Mouse (Mus musculus) MEL (cell line): ENCODE measurements around the gene Agpat4. TPM values are rescaled to one million over a fixed set of nuclear protein-coding genes. Genes with fewer than 3 reads are reported as not detected.

Experiments used
- DNase-seq: peaks from one replicate; pipeline ENCODE4 v3.0.0; 2011; ENCODE audit warnings: low read depth, low spot score
- H3K27ac ChIP-seq: 2 replicates; pipeline ENCODE4 v1.5.1; 2012; ENCODE audit warnings: low read depth, mild to moderate bottlenecking, control low read depth, low read length, moderate library complexity; ENCODE audit not compliant: control insufficient read depth
- H3K27me3 ChIP-seq, 2 experiments: fragments of 150-350 bp in 1 of 2; sonication (generic) in 1 of 2; 2 replicates each; pipeline ENCODE4 v1.6.1; 2012; ENCODE audit warnings: low read length in 2 of 2, mild to moderate bottlenecking in 2 of 2, improper control_type of control experiment in 1 of 2, moderate library complexity in 1 of 2; ENCODE audit not compliant: insufficient read depth in 2 of 2, control insufficient read depth in 1 of 2
- H3K36me3 ChIP-seq, 2 experiments: 2 replicates each; pipeline ENCODE4 v1.6.1; 2012 to 2014; ENCODE audit warnings: low read length in 2 of 2, improper control_type of control experiment in 1 of 2, inconsistent platforms in 1 of 2, mild to moderate bottlenecking in 1 of 2; ENCODE audit not compliant: insufficient read depth in 2 of 2, control insufficient read depth in 1 of 2
- H3K4me1 ChIP-seq, 2 experiments: fragments of 150-350 bp in 1 of 2; sonication (generic) in 1 of 2; 2 replicates each; pipeline ENCODE4 v1.6.1; 2012; ENCODE audit warnings: low read length in 2 of 2, improper control_type of control experiment in 1 of 2, mild to moderate bottlenecking in 1 of 2; ENCODE audit not compliant: insufficient read depth in 2 of 2, control insufficient read depth in 1 of 2
- H3K4me3 ChIP-seq, 2 experiments: fragments of 150-350 bp in 1 of 2; sonication (generic) in 1 of 2; 2 replicates each; pipeline ENCODE4 v1.5.1; 2012; ENCODE audit warnings: low read depth in 2 of 2, low read length in 2 of 2, mild to moderate bottlenecking in 2 of 2, moderate library complexity in 2 of 2, control low read depth in 1 of 2, improper control_type of control experiment in 1 of 2; ENCODE audit not compliant: control insufficient read depth in 1 of 2, insufficient read depth in 1 of 2
- H3K79me2 ChIP-seq: 2 replicates; pipeline ENCODE4 v1.6.1; 2012; ENCODE audit warnings: mild to moderate bottlenecking, low read length, moderate library complexity; ENCODE audit not compliant: control insufficient read depth, poor library complexity, insufficient read depth
- H3K9ac ChIP-seq: 2 replicates; pipeline ENCODE4 v1.6.1; 2012; ENCODE audit warnings: low read depth, mild to moderate bottlenecking, control low read depth, low read length, moderate library complexity; ENCODE audit not compliant: control insufficient read depth, poor library complexity, severe bottlenecking
- H3K9me3 ChIP-seq: fragments of 150-350 bp; sonication (generic); replicated peaks from 2 replicates; pipeline ENCODE4 v1.6.1; 2012; ENCODE audit warnings: mild to moderate bottlenecking, low read length, improper control_type of control experiment, moderate library complexity; ENCODE audit not compliant: insufficient read depth
- BHLHE40 ChIP-seq: IDR thresholded peaks from 2 replicates; pipeline ENCODE4 v1.6.1; 2012; ENCODE audit warnings: low read depth, mild to moderate bottlenecking, inconsistent platforms, low read length, improper control_type of control experiment, borderline replicate concordance
- CTCF ChIP-seq, 3 experiments: IDR thresholded peaks in 2 of 3; conservative IDR thresholded peaks in 1 of 3; 2 replicates each; pipeline ENCODE4 v1.5.1; 2011 to 2012; ENCODE audit warnings: low read length in 3 of 3, low read depth in 2 of 3, mild to moderate bottlenecking in 2 of 3, improper control_type of control experiment in 1 of 3, inconsistent platforms in 1 of 3, mixed read lengths in 1 of 3, moderate library complexity in 1 of 3; ENCODE audit not compliant: control insufficient read depth in 1 of 3, insufficient read depth in 1 of 3, poor library complexity in 1 of 3, severe bottlenecking in 1 of 3
- E2F4 ChIP-seq: IDR thresholded peaks from 2 replicates; pipeline ENCODE4 v1.6.1; 2011; ENCODE audit warnings: low read depth, low read length, improper control_type of control experiment, borderline replicate concordance
- EP300 ChIP-seq, 2 experiments: IDR thresholded peaks; 2 replicates each; pipeline ENCODE4 v1.6.1; 2011; ENCODE audit warnings: improper control_type of control experiment in 2 of 2, low read length in 2 of 2, low read depth in 1 of 2, mild to moderate bottlenecking in 1 of 2
- GABPA ChIP-seq: IDR thresholded peaks from 2 replicates; pipeline ENCODE4 v1.6.1; 2012; ENCODE audit warnings: low read depth, mild to moderate bottlenecking, inconsistent platforms, low read length, improper control_type of control experiment, moderate library complexity
- GATA1 ChIP-seq: IDR thresholded peaks from 2 replicates; pipeline ENCODE4 v1.6.1; 2011; ENCODE audit warnings: low read depth, low read length, improper control_type of control experiment
- HCFC1 ChIP-seq: IDR thresholded peaks from 2 replicates; pipeline ENCODE4 v1.6.1; 2012; ENCODE audit warnings: low read depth, mild to moderate bottlenecking, inconsistent platforms, low read length, improper control_type of control experiment, moderate library complexity
- JUND ChIP-seq: IDR thresholded peaks from 2 replicates; pipeline ENCODE4 v1.6.1; 2011; ENCODE audit warnings: low read depth, mild to moderate bottlenecking, improper control_type of control experiment, low read length
- MAX ChIP-seq: IDR thresholded peaks from 2 replicates; pipeline ENCODE4 v1.6.1; 2011; ENCODE audit warnings: low read length, improper control_type of control experiment
- MAZ ChIP-seq: IDR thresholded peaks from 2 replicates; pipeline ENCODE4 v1.6.1; 2012; ENCODE audit warnings: low read depth, mild to moderate bottlenecking, inconsistent platforms, low read length, improper control_type of control experiment
- RAD21 ChIP-seq: IDR thresholded peaks from 2 replicates; pipeline ENCODE4 v1.6.1; 2011; ENCODE audit warnings: mild to moderate bottlenecking, low read depth, low read length, improper control_type of control experiment
- RCOR1 ChIP-seq: IDR thresholded peaks from 2 replicates; pipeline ENCODE4 v1.6.1; 2012; ENCODE audit warnings: low read depth, mild to moderate bottlenecking, inconsistent platforms, low read length, improper control_type of control experiment
- TAL1 ChIP-seq: IDR thresholded peaks from 2 replicates; pipeline ENCODE4 v1.6.1; 2012; ENCODE audit warnings: mild to moderate bottlenecking, inconsistent platforms, low read length, moderate library complexity, mixed read lengths
- TBP ChIP-seq: IDR thresholded peaks from 2 replicates; pipeline ENCODE4 v1.8.0; 2011; ENCODE audit warnings: low read depth, low read length, improper control_type of control experiment
- TCF12 ChIP-seq: IDR thresholded peaks from 2 replicates; pipeline ENCODE4 v1.6.1; 2014; ENCODE audit warnings: low read depth, mild to moderate bottlenecking, inconsistent platforms, low read length, improper control_type of control experiment, moderate library complexity
- USF2 ChIP-seq, 2 experiments: IDR thresholded peaks; 2 replicates each; pipeline ENCODE4 v1.6.1; 2011 to 2012; ENCODE audit warnings: improper control_type of control experiment in 2 of 2, low read length in 2 of 2, borderline replicate concordance in 1 of 2, inconsistent platforms in 1 of 2, low read depth in 1 of 2, mild to moderate bottlenecking in 1 of 2; ENCODE audit not compliant: insufficient read depth in 1 of 2
- ZMIZ1 ChIP-seq: IDR thresholded peaks from 2 replicates; pipeline ENCODE4 v1.6.1; 2012; ENCODE audit warnings: low read depth, mild to moderate bottlenecking, inconsistent platforms, low read length, improper control_type of control experiment, moderate library complexity
- ZNF384 ChIP-seq: IDR thresholded peaks from 2 replicates; pipeline ENCODE4 v1.6.1; 2012; ENCODE audit warnings: low read depth, mild to moderate bottlenecking, inconsistent platforms, low read length, improper control_type of control experiment
- polyA plus RNA-seq, 2 experiments: library from polyadenylated mRNA; stranded (reverse) in 1 of 2; unstranded in 1 of 2; fragments of >175 nt in 1 of 2; fragments of >200 nt in 1 of 2; gene quantifications; 2 replicates each; pipeline versions ENCODE4 v1.2.1 to v1.2.4; 2012; ENCODE audit warnings: low replicate concordance in 2 of 2, low read depth in 1 of 2; ENCODE audit not compliant: insufficient read length in 2 of 2, insufficient read depth in 1 of 2, missing spikeins in 1 of 2
- total RNA-seq: library from RNA; depleted of rRNA; stranded (reverse); fragments of 300-350 nt; gene quantifications from 2 replicates; pipeline ENCODE4 v1.2.3, GENCODE M21; 2012

The Agpat4 gene
- total and polyA plus RNA-seq, 3 experiments: 3.3 to 9.3 TPM; not detected in 1

DNA sequence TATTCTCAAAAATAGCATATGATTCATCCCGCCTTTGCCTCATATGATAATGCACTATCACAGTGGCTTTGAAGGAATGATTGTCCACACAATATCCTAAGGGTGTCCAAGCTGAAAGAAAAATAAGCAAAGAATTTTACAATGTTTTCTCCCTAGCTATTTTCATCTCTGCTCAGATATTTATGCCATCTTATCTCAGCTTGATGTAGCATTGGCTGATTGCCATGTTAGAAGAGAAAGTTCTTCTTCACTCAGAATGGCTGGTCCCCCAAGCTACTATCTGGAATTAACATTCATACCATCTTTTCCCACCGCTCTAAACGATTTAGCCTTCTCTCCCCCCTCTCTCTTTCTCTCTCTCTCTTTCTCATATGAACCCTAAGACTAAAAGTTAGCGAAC, 29.3 kb downstream of the Agpat4 start:
- no peak overlapping the region for H3K4me3 ChIP-seq
- peak; percentile 47 for DNase-seq
- H3K9ac ChIP-seq: no peak overlapping the region
- H3K27ac ChIP-seq: no peak overlapping the region
- H3K36me3 ChIP-seq: peaks cover 0 to 7% of the 10 kb centered on the region in 2 experiments; a peak in 2 of 4 replicates
- H3K4me1 ChIP-seq: peaks cover 0 to 5% of the 10 kb centered on the region in 2 experiments; a peak in 2 of 4 replicates
- H3K79me2 ChIP-seq: no peaks in the 10 kb centered on the region
- no peaks in the 10 kb centered on the region for H3K9me3 ChIP-seq
- no peaks in the 10 kb centered on the region for H3K27me3 ChIP-seq
- TF ChIP-seq TCF12 (peak; percentile 22; the same call in 1 of the 2 replicates), GABPA (no peak), MAZ (no peak), GATA1 (peak; percentile 72), EP300 (IDR thresholded peaks at IDR 0.05; ENCODE audit: low read depth in 1 of 2, low read length in 2 of 2) (peak in 1 of 2 experiments; percentile 21; a peak in 1 of 4 replicates)

DNA sequence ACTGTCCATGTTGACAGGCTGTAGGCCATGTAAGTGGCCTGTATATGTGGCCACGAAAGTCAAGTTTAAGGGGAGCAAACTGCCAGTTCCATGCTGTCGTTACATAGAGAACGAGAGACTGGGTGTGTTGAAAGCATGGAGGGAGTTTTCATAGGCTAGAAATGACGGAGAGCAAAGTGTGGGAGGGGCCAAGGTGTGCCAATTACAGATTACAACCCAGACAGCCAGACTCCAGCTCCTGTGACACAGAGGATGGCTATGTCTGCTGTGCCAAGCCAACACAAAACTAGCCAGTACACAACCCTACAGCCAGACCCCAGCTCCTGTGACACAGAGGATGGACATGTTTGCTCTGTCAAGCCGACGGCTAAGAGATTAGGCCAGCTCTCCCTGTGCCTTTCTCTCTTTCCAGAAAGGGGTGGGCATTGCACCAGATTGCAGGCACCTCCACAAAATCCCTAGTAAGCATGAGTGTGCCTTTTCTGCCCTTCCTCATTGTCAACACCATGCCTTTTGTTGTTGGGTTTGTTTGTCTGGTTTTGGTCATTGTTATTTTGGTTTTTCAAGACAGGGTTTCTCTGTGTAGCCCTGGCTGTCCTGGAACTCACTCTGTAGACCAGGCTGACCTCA, 30.8 kb downstream of the Agpat4 start:
- Histone ChIP-seq H3K9ac (no peak overlapping the region), H3K9me3 (no peaks in the 10 kb centered on the region), H3K4me1 (peaks cover 0 to 5% of the 10 kb centered on the region in 2 experiments; a peak in 2 of 4 replicates), H3K27ac (no peak overlapping the region), H3K4me3 (no peak overlapping the region), H3K79me2 (no peaks in the 10 kb centered on the region), H3K36me3 (peaks cover 0 to 7% of the 10 kb centered on the region in 2 experiments; a peak in 2 of 4 replicates), H3K27me3 (no peaks in the 10 kb centered on the region)
- DNase-seq: no peak
- no peak for TF ChIP-seq USF2 (IDR thresholded peaks at IDR 0.05; ENCODE audit: borderline replicate concordance in 1 of 2, insufficient read depth in 1 of 2, low read depth in 1 of 2, low read length in 2 of 2)
- TF ChIP-seq MAX: no peak
- TF ChIP-seq CTCF (IDR thresholded peaks at IDR 0.05 in 2 of 3, conservative IDR thresholded peaks at IDR 0.05 in 1 of 3; ENCODE audit: control insufficient read depth in 1 of 3, insufficient read depth in 1 of 3, low read depth in 2 of 3, low read length in 3 of 3, poor library complexity in 1 of 3, severe bottlenecking in 1 of 3): no peak
- TF ChIP-seq RAD21: no peak
- no peak for TF ChIP-seq EP300 (IDR thresholded peaks at IDR 0.05; ENCODE audit: low read depth in 1 of 2, low read length in 2 of 2)
- TF ChIP-seq ZMIZ1: no peak
- no peak for TF ChIP-seq BHLHE40
- no peak for TF ChIP-seq E2F4
- no peak for TF ChIP-seq HCFC1
- TF ChIP-seq TAL1: no peak
- no peak for TF ChIP-seq GABPA
- TF ChIP-seq ZNF384: no peak
- no peak for TF ChIP-seq RCOR1
- TF ChIP-seq TBP: no peak
- no peak for TF ChIP-seq JUND
